Mouse (Mus musculus): ENCODE measurements around the gene Myd88. TPM values are rescaled to one million over a fixed set of nuclear protein-coding genes. Genes with fewer than 3 reads are reported as not detected.

The Myd88 gene
- total RNA-seq (2014; rRNA removed) (4.8 and 6.3 TPM in 2 replicates), polyA plus RNA-seq (2012; rRNA removed) (9.8 and 11.3 TPM in 2 replicates)

GRCm38 (mm10) chr9:119340909-119341816, at the start of gene Myd88:
Gene Myd88 (minus strand): TSS chr9:119341411.
- Histone ChIP-seq H3K79me2 (ENCODE audit: control insufficient read depth, insufficient read depth, low read length) (peaks cover 12% of the 10 kb centered on the region; the same call in 1 of the 2 replicates), H3K9ac (ENCODE audit: low read depth, low read length) (peak within 1 kb of the TSS; percentile 91), H3K27me3 (ENCODE audit: control insufficient read depth, insufficient read depth, low read length) (no peaks in the 10 kb centered on the region), H3K4me1 (ENCODE audit: control insufficient read depth, insufficient read depth, low read length) (peaks cover 18% of the 10 kb centered on the region), H3K4me3 (ENCODE audit: insufficient read depth, low read depth, low read length) (peak within 1 kb of the TSS; percentile 94), H3K27ac (replicated peaks; ENCODE audit: insufficient read depth, low read depth, low read length) (peak within 1 kb of the TSS; percentile 94), H3K36me3 (ENCODE audit: control insufficient read depth, insufficient read depth, low read length) (peaks cover 25% of the 10 kb centered on the region)
- WGBS = under 1% methylated on average over 68 of the region's 68 CpGs
- TF ChIP-seq CTCF (IDR thresholded peaks at IDR 0.05; ENCODE audit: low read depth, low read length) (no peak), POLR2A (IDR thresholded peaks at IDR 0.05; ENCODE audit: extremely low read depth, insufficient read depth, low read length) (peak; percentile 88)
- DNase-seq (ENCODE audit: extremely low read depth, low read depth, low spot score) = peak; percentile 99

DNA sequence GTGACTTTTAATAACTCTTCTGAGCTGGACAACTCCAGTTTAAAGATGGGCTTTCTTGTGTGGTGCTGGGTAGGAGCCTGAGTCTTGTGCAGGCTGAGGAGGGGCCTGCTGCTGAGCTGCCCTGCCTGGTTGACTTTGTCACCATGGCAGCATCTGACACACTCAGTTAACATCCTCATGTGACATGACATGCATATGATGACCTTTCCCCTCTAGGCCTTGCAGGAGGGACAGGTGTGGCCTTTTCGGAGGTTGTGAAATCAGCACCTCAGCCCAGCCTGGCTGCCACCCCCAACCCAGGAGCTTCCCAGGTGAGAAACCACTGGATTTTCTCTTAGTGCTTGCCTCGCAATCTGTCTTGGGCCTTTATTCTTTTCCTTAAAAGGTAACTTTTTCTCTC, 49.0 kb upstream of the Myd88 start:
- 62% methylated on average over 2 of the region's 2 CpGs for WGBS
- DNase-seq (ENCODE audit: extremely low read depth, low read depth, low spot score) = peak; percentile 73
- no peak overlapping the region for H3K9ac ChIP-seq (ENCODE audit: low read depth, low read length)
- peaks cover 5% of the 10 kb centered on the region; the same call in 1 of the 2 replicates for H3K4me1 ChIP-seq (ENCODE audit: control insufficient read depth, insufficient read depth, low read length)
- no peaks in the 10 kb centered on the region for H3K27me3 ChIP-seq (ENCODE audit: control insufficient read depth, insufficient read depth, low read length)
- no peak overlapping the region for H3K27ac ChIP-seq (replicated peaks; ENCODE audit: insufficient read depth, low read depth, low read length)
- TF ChIP-seq POLR2A (IDR thresholded peaks at IDR 0.05; ENCODE audit: extremely low read depth, insufficient read depth, low read length) = no peak
- TF ChIP-seq CTCF (IDR thresholded peaks at IDR 0.05; ENCODE audit: low read depth, low read length) = no peak
- H3K4me3 ChIP-seq (ENCODE audit: insufficient read depth, low read depth, low read length) = no peak overlapping the region
- no peaks in the 10 kb centered on the region for H3K79me2 ChIP-seq (ENCODE audit: control insufficient read depth, insufficient read depth, low read length)
- H3K36me3 ChIP-seq (ENCODE audit: control insufficient read depth, insufficient read depth, low read length) = peaks cover 41% of the 10 kb centered on the region

GRCm38 (mm10) chr9:119388956-119389355, 47.7 kb upstream of the Myd88 start:
- H3K9ac ChIP-seq (ENCODE audit: low read depth, low read length) = no peak overlapping the region
- WGBS = 73% methylated on average over 5 of the region's 5 CpGs
- no peaks in the 10 kb centered on the region for H3K27me3 ChIP-seq (ENCODE audit: control insufficient read depth, insufficient read depth, low read length)
- TF ChIP-seq CTCF (IDR thresholded peaks at IDR 0.05; ENCODE audit: low read depth, low read length) (no peak), POLR2A (IDR thresholded peaks at IDR 0.05; ENCODE audit: extremely low read depth, insufficient read depth, low read length) (no peak)
- H3K4me3 ChIP-seq (ENCODE audit: insufficient read depth, low read depth, low read length) = no peak overlapping the region
- no peak overlapping the region for H3K27ac ChIP-seq (replicated peaks; ENCODE audit: insufficient read depth, low read depth, low read length)
- peaks cover 53% of the 10 kb centered on the region for H3K36me3 ChIP-seq (ENCODE audit: control insufficient read depth, insufficient read depth, low read length)
- no peak for DNase-seq (ENCODE audit: extremely low read depth, low read depth, low spot score)
- no peaks in the 10 kb centered on the region for H3K4me1 ChIP-seq (ENCODE audit: control insufficient read depth, insufficient read depth, low read length)
- no peaks in the 10 kb centered on the region for H3K79me2 ChIP-seq (ENCODE audit: control insufficient read depth, insufficient read depth, low read length)

GRCm38 (mm10) chr9:119382603-119383002, 41.4 kb upstream of the Myd88 start:
- Histone ChIP-seq H3K79me2 (ENCODE audit: control insufficient read depth, insufficient read depth, low read length) (no peaks in the 10 kb centered on the region), H3K4me3 (ENCODE audit: insufficient read depth, low read depth, low read length) (no peak overlapping the region), H3K4me1 (ENCODE audit: control insufficient read depth, insufficient read depth, low read length) (no peaks in the 10 kb centered on the region), H3K27ac (replicated peaks; ENCODE audit: insufficient read depth, low read depth, low read length) (no peak overlapping the region), H3K9ac (ENCODE audit: low read depth, low read length) (no peak overlapping the region), H3K27me3 (ENCODE audit: control insufficient read depth, insufficient read depth, low read length) (no peaks in the 10 kb centered on the region), H3K36me3 (ENCODE audit: control insufficient read depth, insufficient read depth, low read length) (peaks cover 58% of the 10 kb centered on the region)
- TF ChIP-seq CTCF (IDR thresholded peaks at IDR 0.05; ENCODE audit: low read depth, low read length) = no peak
- TF ChIP-seq POLR2A (IDR thresholded peaks at IDR 0.05; ENCODE audit: extremely low read depth, insufficient read depth, low read length) = no peak
- 75% methylated on average over 6 of the region's 6 CpGs for WGBS
- DNase-seq (ENCODE audit: extremely low read depth, low read depth, low spot score) = no peak

DNA sequence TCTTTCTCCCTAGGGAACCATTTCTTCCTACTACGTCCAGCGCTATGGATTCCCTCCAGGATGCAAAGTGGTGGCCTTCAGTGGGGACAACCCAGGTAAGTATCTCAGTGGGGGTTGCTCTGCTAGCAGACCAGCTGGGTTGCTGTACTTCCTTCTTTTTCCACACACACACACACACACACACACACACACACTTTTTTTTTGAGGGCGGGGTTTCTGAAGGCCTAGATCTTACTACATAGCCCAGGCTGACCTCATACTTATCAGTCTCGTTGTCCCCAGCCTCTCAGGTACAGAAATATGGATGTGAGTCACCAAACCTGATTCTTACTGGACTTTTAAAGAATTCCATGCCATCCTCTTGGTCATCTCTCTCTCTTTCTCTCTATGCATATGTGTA, 37.0 kb upstream of the Myd88 start:
- Histone ChIP-seq H3K9ac (ENCODE audit: low read depth, low read length) (no peak overlapping the region), H3K4me3 (ENCODE audit: insufficient read depth, low read depth, low read length) (no peak overlapping the region), H3K79me2 (ENCODE audit: control insufficient read depth, insufficient read depth, low read length) (0 out of 2 replicates have a peak, but pooled peaks cover 2% of the 10 kb centered on the region), H3K4me1 (ENCODE audit: control insufficient read depth, insufficient read depth, low read length) (no peaks in the 10 kb centered on the region), H3K36me3 (ENCODE audit: control insufficient read depth, insufficient read depth, low read length) (peaks cover 60% of the 10 kb centered on the region), H3K27ac (replicated peaks; ENCODE audit: insufficient read depth, low read depth, low read length) (no peak overlapping the region), H3K27me3 (ENCODE audit: control insufficient read depth, insufficient read depth, low read length) (no peaks in the 10 kb centered on the region)
- WGBS = 87% methylated on average over 4 of the region's 4 CpGs
- DNase-seq (ENCODE audit: extremely low read depth, low read depth, low spot score) = no peak
- TF ChIP-seq CTCF (IDR thresholded peaks at IDR 0.05; ENCODE audit: low read depth, low read length) (no peak), POLR2A (IDR thresholded peaks at IDR 0.05; ENCODE audit: extremely low read depth, insufficient read depth, low read length) (no peak)

- no peak overlapping the region for H3K9ac ChIP-seq (ENCODE audit: low read depth, low read length)
- 87% methylated on average over 6 of the region's 6 CpGs for WGBS
- TF ChIP-seq POLR2A (IDR thresholded peaks at IDR 0.05; ENCODE audit: extremely low read depth, insufficient read depth, low read length) (no peak), CTCF (IDR thresholded peaks at IDR 0.05; ENCODE audit: low read depth, low read length) (no peak)
- no peaks in the 10 kb centered on the region for H3K27me3 ChIP-seq (ENCODE audit: control insufficient read depth, insufficient read depth, low read length)
- no peaks in the 10 kb centered on the region for H3K4me1 ChIP-seq (ENCODE audit: control insufficient read depth, insufficient read depth, low read length)
- H3K36me3 ChIP-seq (ENCODE audit: control insufficient read depth, insufficient read depth, low read length) = peaks cover 65% of the 10 kb centered on the region
- DNase-seq (ENCODE audit: extremely low read depth, low read depth, low spot score) = no peak
- H3K4me3 ChIP-seq (ENCODE audit: insufficient read depth, low read depth, low read length) = no peak overlapping the region
- no peak overlapping the region for H3K27ac ChIP-seq (replicated peaks; ENCODE audit: insufficient read depth, low read depth, low read length)
- 0 out of 2 replicates have a peak, but pooled peaks cover 2% of the 10 kb centered on the region for H3K79me2 ChIP-seq (ENCODE audit: control insufficient read depth, insufficient read depth, low read length)
Measured at GRCm38 (mm10) chr9:119375556-119375955, 34.3 kb upstream of the Myd88 start.
